Mouse (Mus musculus) spleen, postnatal 14 days (tissue): ENCODE measurements around the gene Erich4.

ENCODE experiments used
- DNase-seq, 2 experiments: peaks; one replicate each; pipeline ENCODE4 v3.0.0; 2021 to 2022; ENCODE audit warnings: low spot score in 2 of 2

Gene Erich4

GRCm38 (mm10) chr7:25623857-25624370, 8.2 kb upstream of the Erich4 start:
- DNase-seq, result no peak

- no peak for DNase-seq
Measured at GRCm38 (mm10) chr7:25620751-25621150, 5.1 kb upstream of the Erich4 start.

GRCm38 (mm10) chr7:25620101-25620500, 4.4 kb upstream of the Erich4 start:
- no peak for DNase-seq

- no peak for DNase-seq
Measured at GRCm38 (mm10) chr7:25619722-25619991, 4.0 kb upstream of the Erich4 start.

GRCm38 (mm10) chr7:25618865-25619721, 3.4 kb upstream of the Erich4 start, which contains the start of gene Dmac2:
Gene Dmac2, plus strand, starts transcription at chr7:25619414.
- DNase-seq, result peak; percentile 83 to 88

- peak in 1 of 2 experiments; percentile 3 for DNase-seq
Measured at GRCm38 (mm10) chr7:25617376-25618160, 1.9 kb upstream of the Erich4 start.

GRCm38 (mm10) chr7:25614831-25615705, 624 bp downstream of the Erich4 start:
- peak in 1 of 2 experiments; percentile 5 for DNase-seq

- DNase-seq, result peak in 1 of 2 experiments; percentile 3
Measured at GRCm38 (mm10) chr7:25614086-25614485, 1.6 kb downstream of the Erich4 start.

- no peak for DNase-seq
Measured at GRCm38 (mm10) chr7:25611501-25611900, 4.2 kb downstream of the Erich4 start.

- peak in 1 of 2 experiments; percentile 3 for DNase-seq
Measured at GRCm38 (mm10) chr7:25610056-25610455, 5.6 kb downstream of the Erich4 start.

GRCm38 (mm10) chr7:25607196-25607595, 8.5 kb downstream of the Erich4 start:
- DNase-seq, result no peak

GRCm38 (mm10) chr7:25606625-25607063, 9.0 kb downstream of the Erich4 start:
- peak in 1 of 2 experiments; percentile 5 for DNase-seq

GRCm38 (mm10) chr7:25601346-25601745, 14.3 kb downstream of the Erich4 start:
- peak in 1 of 2 experiments; percentile 1 for DNase-seq

- peak in 1 of 2 experiments; percentile 3 for DNase-seq
Measured at GRCm38 (mm10) chr7:25600666-25601065, 15.0 kb downstream of the Erich4 start.

- peak; percentile 51 to 75 for DNase-seq
Measured at GRCm38 (mm10) chr7:25599663-25600062, 16.0 kb downstream of the Erich4 start.

- DNase-seq, result no peak
Measured at GRCm38 (mm10) chr7:25593859-25594258, 21.8 kb downstream of the Erich4 start.

- DNase-seq, result no peak
Measured at GRCm38 (mm10) chr7:25591226-25591625, 24.5 kb downstream of the Erich4 start.

- no peak for DNase-seq
Measured at GRCm38 (mm10) chr7:25585351-25586204, 30.1 kb downstream of the Erich4 start.

- DNase-seq, result no peak
Measured at GRCm38 (mm10) chr7:25584651-25585050, 31.0 kb downstream of the Erich4 start.

GRCm38 (mm10) chr7:25582301-25582810, 33.3 kb downstream of the Erich4 start:
- DNase-seq, result no peak
